Mouse (Mus musculus) testis, adult 2 months (tissue): ENCODE measurements around the gene C1qtnf5. TPM values are rescaled to one million over a fixed set of nuclear protein-coding genes. Genes with fewer than 3 reads are reported as not detected.

Experiments used
- H3K27ac ChIP-seq: fragments of 200-500 bp; 2 replicates; pipeline ENCODE4 v1.5.1; 2012; ENCODE audit warnings: low read depth, low read length; ENCODE audit not compliant: control insufficient read depth, insufficient read depth
- H3K27me3 ChIP-seq: fragments of 200-500 bp; 2 replicates; pipeline ENCODE4 v1.6.1; 2012; ENCODE audit warnings: mild to moderate bottlenecking, low read length, moderate library complexity; ENCODE audit not compliant: control insufficient read depth, insufficient read depth
- H3K36me3 ChIP-seq: fragments of 200-500 bp; 2 replicates; pipeline ENCODE4 v1.6.1; 2012; ENCODE audit warnings: mild to moderate bottlenecking, low read length; ENCODE audit not compliant: control insufficient read depth, insufficient read depth
- H3K4me1 ChIP-seq: fragments of 200-500 bp; 2 replicates; pipeline ENCODE4 v1.6.1; 2012; ENCODE audit warnings: low read length; ENCODE audit not compliant: control insufficient read depth, insufficient read depth
- H3K4me3 ChIP-seq: fragments of 200-500 bp; 2 replicates; pipeline ENCODE4 v1.5.1; 2012; ENCODE audit warnings: low read depth, mild to moderate bottlenecking, low read length, moderate library complexity, mixed read lengths; ENCODE audit not compliant: control insufficient read depth
- CTCF ChIP-seq: fragments of 200-500 bp; IDR thresholded peaks from 2 replicates; pipeline ENCODE4 v1.5.1; 2012; ENCODE audit warnings: low read depth, mild to moderate bottlenecking, inconsistent platforms, low read length, moderate library complexity; ENCODE audit not compliant: control insufficient read depth, insufficient read depth, insufficient replicate concordance
- POLR2A ChIP-seq: fragments of 200-500 bp; IDR thresholded peaks from 2 replicates; pipeline ENCODE4 v1.6.1; 2012; ENCODE audit warnings: low read depth, mild to moderate bottlenecking, inconsistent platforms, low read length, moderate library complexity; ENCODE audit not compliant: control insufficient read depth
- polyA plus RNA-seq: library from polyadenylated mRNA; depleted of rRNA; stranded (reverse); fragments of >200 nt; gene quantifications from 2 replicates; pipeline ENCODE4 v1.2.3, GENCODE M21; 2012

C1qtnf5 gene
- polyA plus RNA-seq, 1 experiment: 2.0 TPM

GRCm38 (mm10) chr9:44134851-44135730 lies 28.0 kb downstream of the C1qtnf5 start:
- peaks cover 29% of the 10 kb centered on the region for H3K4me1 ChIP-seq
- TF ChIP-seq POLR2A (no peak), CTCF (no peak)
- peak overlapping the region; percentile 35 for H3K27ac ChIP-seq
- H3K36me3 ChIP-seq: no peaks in the 10 kb centered on the region
- peak overlapping the region; percentile 86 for H3K4me3 ChIP-seq
- no peaks in the 10 kb centered on the region for H3K27me3 ChIP-seq

GRCm38 (mm10) chr9:44135731-44136411 lies 28.8 kb downstream of the C1qtnf5 start:
- peak overlapping the region; percentile 35 for H3K27ac ChIP-seq
- peak overlapping the region; percentile 86 for H3K4me3 ChIP-seq
- peaks cover 23% of the 10 kb centered on the region for H3K4me1 ChIP-seq
- TF ChIP-seq CTCF (no peak), POLR2A (no peak)
- no peaks in the 10 kb centered on the region for H3K27me3 ChIP-seq
- no peaks in the 10 kb centered on the region for H3K36me3 ChIP-seq

- Histone ChIP-seq H3K27ac (no peak overlapping the region), H3K4me3 (no peak overlapping the region), H3K4me1 (peaks cover 20% of the 10 kb centered on the region), H3K27me3 (no peaks in the 10 kb centered on the region), H3K36me3 (no peaks in the 10 kb centered on the region)
- TF ChIP-seq CTCF (no peak), POLR2A (no peak)
Observed at GRCm38 (mm10) chr9:44137846-44138245, 30.8 kb downstream of the C1qtnf5 start.

GRCm38 (mm10) chr9:44141951-44142350 lies 34.9 kb downstream of the C1qtnf5 start:
- no peak overlapping the region for H3K27ac ChIP-seq
- H3K27me3 ChIP-seq: no peaks in the 10 kb centered on the region
- no peak overlapping the region for H3K4me3 ChIP-seq
- H3K36me3 ChIP-seq: no peaks in the 10 kb centered on the region
- TF ChIP-seq CTCF: no peak
- TF ChIP-seq POLR2A: no peak
- no peaks in the 10 kb centered on the region for H3K4me1 ChIP-seq

- H3K4me3 ChIP-seq: no peak overlapping the region
- no peaks in the 10 kb centered on the region for H3K36me3 ChIP-seq
- H3K4me1 ChIP-seq: no peaks in the 10 kb centered on the region
- no peak overlapping the region; the same call in 1 of the 2 replicates for H3K27ac ChIP-seq
- no peaks in the 10 kb centered on the region for H3K27me3 ChIP-seq
- TF ChIP-seq POLR2A (no peak), CTCF (no peak)
Observed at GRCm38 (mm10) chr9:44143421-44143820, 36.4 kb downstream of the C1qtnf5 start.

- no peak overlapping the region for H3K27ac ChIP-seq
- H3K36me3 ChIP-seq: no peaks in the 10 kb centered on the region
Observed at GRCm38 (mm10) chr9:44144023-44144717, 37.1 kb downstream of the C1qtnf5 start.

GRCm38 (mm10) chr9:44144718-44145060 lies 37.6 kb downstream of the C1qtnf5 start:
- Histone ChIP-seq H3K4me1 (no peaks in the 10 kb centered on the region), H3K4me3 (no peak overlapping the region), H3K36me3 (no peaks in the 10 kb centered on the region), H3K27me3 (no peaks in the 10 kb centered on the region), H3K27ac (no peak overlapping the region)
- TF ChIP-seq POLR2A: no peak
- TF ChIP-seq CTCF: no peak

More at GRCm38 (mm10) chr9:44144023-44144717, 37.1 kb downstream of the C1qtnf5 start:
- no peak overlapping the region for H3K4me3 ChIP-seq
- no peaks in the 10 kb centered on the region for H3K27me3 ChIP-seq
- TF ChIP-seq CTCF: peak; percentile 21; the same call in 1 of the 2 replicates
- no peak for TF ChIP-seq POLR2A
- no peaks in the 10 kb centered on the region for H3K4me1 ChIP-seq
